Mouse (Mus musculus): ENCODE results near the gene Ptgfrn.

The Ptgfrn gene

GRCm38 (mm10) chr3:101041997-101042396 is 68.1 kb downstream of the Ptgfrn start:
- DNase-seq (ENCODE audit: low read depth, low spot score) = no peak

GRCm38 (mm10) chr3:101037984-101038545 is 72.0 kb downstream of the Ptgfrn start:
- no peak for DNase-seq (ENCODE audit: low read depth, low spot score)

- no peak for DNase-seq (ENCODE audit: low read depth, low spot score)
Measured at GRCm38 (mm10) chr3:101036001-101036400, 74.1 kb downstream of the Ptgfrn start.

- no peak for DNase-seq (ENCODE audit: low read depth, low spot score)
Measured at GRCm38 (mm10) chr3:101034509-101034908, 75.6 kb downstream of the Ptgfrn start.

- DNase-seq (ENCODE audit: low read depth, low spot score) = no peak
Measured at GRCm38 (mm10) chr3:101033644-101034043, 76.4 kb downstream of the Ptgfrn start.

- DNase-seq (ENCODE audit: low read depth, low spot score) = no peak
Measured at GRCm38 (mm10) chr3:101031456-101032142, 78.5 kb downstream of the Ptgfrn start.

- no peak for DNase-seq (ENCODE audit: low read depth, low spot score)
Measured at GRCm38 (mm10) chr3:101030630-101031029, 79.4 kb downstream of the Ptgfrn start.

- DNase-seq (ENCODE audit: low read depth, low spot score) = no peak
Measured at GRCm38 (mm10) chr3:101029339-101029738, 80.7 kb downstream of the Ptgfrn start, which contains the start of gene Cd101. Gene Cd101 (minus strand): TSS chr3:101029556.

- no peak for DNase-seq (ENCODE audit: low read depth, low spot score)
Measured at GRCm38 (mm10) chr3:101026741-101027140, 83.3 kb downstream of the Ptgfrn start.

- DNase-seq (ENCODE audit: low read depth, low spot score) = no peak
Measured at GRCm38 (mm10) chr3:101022967-101023366, 87.1 kb downstream of the Ptgfrn start.

GRCm38 (mm10) chr3:101021481-101022051 is 88.5 kb downstream of the Ptgfrn start:
- no peak for DNase-seq (ENCODE audit: low read depth, low spot score)

- no peak for DNase-seq (ENCODE audit: low read depth, low spot score)
Measured at GRCm38 (mm10) chr3:101021073-101021472, 89.0 kb downstream of the Ptgfrn start.

GRCm38 (mm10) chr3:101018494-101018893 is 91.6 kb downstream of the Ptgfrn start:
- no peak for DNase-seq (ENCODE audit: low read depth, low spot score)

- DNase-seq (ENCODE audit: low read depth, low spot score) = no peak
Measured at GRCm38 (mm10) chr3:101016050-101016449, 94.0 kb downstream of the Ptgfrn start.

- DNase-seq (ENCODE audit: low read depth, low spot score) = no peak
Measured at GRCm38 (mm10) chr3:101015254-101015653, 94.8 kb downstream of the Ptgfrn start.

- no peak for DNase-seq (ENCODE audit: low read depth, low spot score)
Measured at GRCm38 (mm10) chr3:101013536-101013935, 96.5 kb downstream of the Ptgfrn start.

- no peak for DNase-seq (ENCODE audit: low read depth, low spot score)
Measured at GRCm38 (mm10) chr3:101013005-101013404, 97.1 kb downstream of the Ptgfrn start.

- no peak for DNase-seq (ENCODE audit: low read depth, low spot score)
Measured at GRCm38 (mm10) chr3:101012597-101012996, 97.5 kb downstream of the Ptgfrn start.

GRCm38 (mm10) chr3:101012131-101012571 is 97.9 kb downstream of the Ptgfrn start:
- DNase-seq (ENCODE audit: low read depth, low spot score) = no peak

GRCm38 (mm10) chr3:101011203-101011600 is 98.9 kb downstream of the Ptgfrn start:
- DNase-seq (ENCODE audit: low read depth, low spot score) = no peak

GRCm38 (mm10) chr3:101010589-101011202 is 99.4 kb downstream of the Ptgfrn start:
- no peak for DNase-seq (ENCODE audit: low read depth, low spot score)

GRCm38 (mm10) chr3:101007112-101007782 is 102.8 kb downstream of the Ptgfrn start:
- DNase-seq (ENCODE audit: low read depth, low spot score) = no peak

Data from retina, adult 2 months (tissue).